Mouse (Mus musculus) monocyte, adult 59 days (primary cell): ENCODE results near the gene Gm9611. TPM values are rescaled to one million over a fixed set of nuclear protein-coding genes. Genes with fewer than 3 reads are reported as not detected.

ENCODE experiments used
- total RNA-seq, 2 experiments: library from RNA; stranded (reverse); gene quantifications; one replicate each; pipeline ENCODE4 v1.2.4; 2023

Gm9611 gene
- total RNA-seq, result not detected

DNA sequence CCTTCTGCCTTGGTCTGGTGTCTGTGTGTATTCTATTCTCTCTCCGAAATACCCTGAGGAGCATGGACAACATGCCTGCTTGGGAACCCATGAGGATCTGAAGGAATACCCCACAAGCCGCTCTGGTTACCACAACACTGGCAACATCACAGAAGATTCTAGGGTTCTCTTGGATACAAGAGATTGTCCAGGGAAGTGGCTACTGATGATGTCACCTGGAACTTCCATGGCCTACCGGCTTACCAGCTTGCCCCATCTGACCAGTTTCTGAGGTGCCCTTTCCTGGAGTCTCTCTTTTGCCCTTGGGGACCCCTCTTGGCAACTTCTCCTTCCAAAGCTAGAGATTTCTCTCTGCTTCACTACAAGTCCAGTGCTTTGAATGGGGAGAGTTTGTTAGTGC is at the start of gene Gm9611:
Gene Gm9611, minus strand, starts transcription at position 101 of the 400 bp plus-strand sequence.

DNA sequence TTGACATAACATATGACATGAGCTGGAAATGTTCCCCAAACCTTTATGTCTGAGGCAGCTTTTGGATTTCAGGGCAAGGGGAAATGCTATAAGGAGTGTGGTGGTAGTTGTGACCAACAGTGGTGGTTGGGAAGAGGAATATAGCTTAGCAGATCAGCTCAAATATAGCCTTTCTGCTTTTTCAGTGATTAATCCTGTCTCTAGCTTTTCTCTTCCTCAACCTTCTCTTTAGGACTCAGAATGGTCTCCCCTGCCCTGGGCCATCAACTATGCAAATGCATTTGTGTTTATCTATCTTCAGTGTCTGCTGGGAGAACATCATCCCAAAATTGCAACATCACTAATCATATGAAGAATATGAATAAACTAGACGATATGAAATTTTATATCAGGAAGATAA is 12.8 kb upstream of the Gm9611 start, which contains the start of gene Gm7995:
Gene Gm7995, plus strand, starts transcription at position 301 of the 400 bp plus-strand sequence.

DNA sequence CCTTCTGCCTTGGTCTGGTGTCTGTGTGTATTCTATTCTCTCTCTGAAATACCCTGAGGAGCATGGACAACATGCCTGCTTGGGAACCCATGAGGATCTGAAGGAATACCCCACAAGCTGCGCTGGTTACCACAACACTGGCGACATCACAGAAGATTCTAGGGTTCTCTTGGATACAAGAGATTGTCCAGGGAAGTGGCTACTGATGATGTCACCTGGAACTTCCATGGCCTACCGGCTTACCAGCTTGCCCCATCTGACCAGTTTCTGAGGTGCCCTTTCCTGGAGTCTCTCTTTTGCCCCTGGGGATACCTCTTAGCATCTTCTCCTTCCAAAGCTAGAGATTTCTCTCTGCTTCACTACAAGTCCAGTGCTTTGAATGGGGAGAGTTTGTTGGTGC is 37.2 kb downstream of the Gm9611 start, which contains the start of gene Gm17026:
Gene Gm17026, minus strand, starts transcription at position 101 of the 400 bp plus-strand sequence.

Other genes with a start within 250 kb of the Gm9611 start
- gene Gm7951, start 180.0 kb downstream of the Gm9611 start, total RNA-seq, result not detected
- gene Gm17027, start 134.7 kb downstream of the Gm9611 start, total RNA-seq, result not detected
- gene Gm3573, start 106.6 kb downstream of the Gm9611 start, total RNA-seq, result not detected
- not detected for gene Gm17026, start 37.3 kb downstream of the Gm9611 start, total RNA-seq
- not detected for gene Gm7995, start 12.9 kb upstream of the Gm9611 start, total RNA-seq
- not detected for gene Gm8005, start 142.3 kb upstream of the Gm9611 start, total RNA-seq
- not detected for gene Gm8011, start 166.5 kb upstream of the Gm9611 start, total RNA-seq
- not detected for gene Gm8020, start 205.0 kb upstream of the Gm9611 start, total RNA-seq
- gene Gm8024, start 226.9 kb upstream of the Gm9611 start, total RNA-seq, result not detected